Mouse (Mus musculus) left cerebral cortex, adult 8-10 months (tissue): ENCODE data around the gene Cxcr4. TPM values are rescaled to one million over a fixed set of nuclear protein-coding genes. Genes with fewer than 3 reads are reported as not detected.
"Not testable (repeated sequence)": the region's sequence is repeated elsewhere in the genome, so short reads cannot be mapped to it uniquely, and the experiment has no call there.

ENCODE experiments used
- DNase-seq, 2 experiments: peaks; one replicate each; pipeline ENCODE4 v3.0.0; 2022; ENCODE audit warnings: low spot score in 2 of 2
- total RNA-seq, 4 experiments: library from RNA; stranded (reverse); gene quantifications; 2 replicates each; pipeline ENCODE4 v1.2.4; 2022

Gene Cxcr4
- total RNA-seq, 4 experiments from 2014 or later = 2.0 to 2.5 (median 2.2) TPM

DNA sequence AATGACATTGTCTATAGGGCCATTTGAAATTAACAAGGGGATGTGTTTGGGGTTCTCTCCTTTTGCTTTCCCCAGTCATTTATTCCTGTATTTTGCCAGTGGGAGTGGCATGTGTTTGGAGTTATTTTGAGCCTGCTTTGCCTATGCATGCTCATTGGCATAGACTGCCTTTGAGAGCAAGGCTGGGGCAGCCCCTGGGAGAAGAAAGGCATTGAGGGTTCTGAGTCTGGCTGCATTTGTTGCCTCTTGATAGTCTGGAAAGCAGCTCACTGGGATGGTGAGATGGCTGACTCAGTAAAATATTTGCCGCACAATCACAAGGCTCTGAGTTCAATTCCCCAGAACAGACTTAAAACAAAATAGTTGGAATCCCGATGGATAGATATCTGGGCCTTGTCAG, 8.5 kb upstream of the Cxcr4 start:
- no peak for DNase-seq

DNA sequence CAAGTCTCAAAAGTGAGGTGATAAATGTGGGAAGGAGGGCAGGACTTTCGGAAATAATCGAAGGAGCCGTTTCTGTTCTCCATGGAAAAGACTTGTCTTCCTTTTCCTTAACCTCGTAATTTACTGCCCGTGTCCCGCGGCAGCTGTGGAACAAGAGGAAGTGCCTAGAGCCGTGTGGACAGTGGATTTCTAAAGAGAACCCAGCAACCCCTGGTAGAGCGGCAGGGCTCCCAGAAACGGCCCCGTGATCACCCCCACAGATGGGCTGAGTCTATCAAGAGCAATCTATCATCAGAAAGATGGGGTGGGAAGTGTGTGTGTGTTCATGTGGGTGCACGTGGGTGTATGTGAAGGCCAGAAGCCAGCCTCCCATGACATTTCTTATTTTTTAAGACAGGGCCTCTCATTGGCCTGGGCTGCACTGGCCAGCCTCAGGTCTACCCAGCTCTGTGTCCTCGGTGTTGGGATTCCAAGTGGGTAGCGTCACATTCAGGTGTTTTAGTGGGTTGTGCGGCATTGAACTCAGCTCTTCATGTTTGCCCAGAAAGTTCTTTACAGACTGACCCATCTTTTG, 5.2 kb upstream of the Cxcr4 start:
- no peak for DNase-seq

DNA sequence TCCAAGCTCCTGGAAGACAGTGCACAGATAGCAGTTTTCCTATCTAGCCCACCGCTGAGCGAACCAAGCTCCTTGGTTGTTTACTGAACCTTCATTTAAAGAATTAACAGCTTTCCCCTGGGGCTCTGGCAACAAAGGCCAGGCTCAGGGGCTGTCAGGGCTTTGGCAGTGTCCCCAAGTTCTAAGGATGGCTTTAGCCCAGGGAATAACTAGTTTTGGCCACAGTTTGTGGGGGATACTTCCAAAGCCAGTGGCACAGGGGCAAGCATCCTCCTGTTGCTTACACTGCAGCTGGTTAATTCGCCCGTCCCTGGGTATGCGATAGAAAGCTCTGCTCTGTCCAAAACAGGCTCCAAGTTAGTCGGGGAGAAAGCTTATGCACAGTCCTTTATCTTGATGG, 3.4 kb upstream of the Cxcr4 start:
- no peak for DNase-seq

DNA sequence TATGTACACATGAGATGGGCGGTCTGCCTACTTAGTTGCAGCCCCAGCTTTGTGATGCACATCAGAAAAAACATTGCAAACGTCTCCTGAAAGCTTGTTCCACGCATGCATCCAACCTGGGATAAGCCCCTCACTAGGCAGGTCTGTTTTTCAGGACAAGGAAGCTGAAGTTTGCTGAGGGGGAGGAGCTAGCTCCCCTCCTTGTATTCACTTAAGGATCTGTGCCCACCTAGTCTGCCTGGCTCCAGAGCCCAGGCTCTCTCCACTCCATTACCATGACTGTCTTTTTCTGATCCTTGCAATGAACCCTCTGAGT, 3.0 kb upstream of the Cxcr4 start:
- no peak for DNase-seq

- DNase-seq = no peak
These were observed 2.4 kb upstream of the Cxcr4 start for GRCm38 (mm10) chr1:128594353-128595104.

DNA sequence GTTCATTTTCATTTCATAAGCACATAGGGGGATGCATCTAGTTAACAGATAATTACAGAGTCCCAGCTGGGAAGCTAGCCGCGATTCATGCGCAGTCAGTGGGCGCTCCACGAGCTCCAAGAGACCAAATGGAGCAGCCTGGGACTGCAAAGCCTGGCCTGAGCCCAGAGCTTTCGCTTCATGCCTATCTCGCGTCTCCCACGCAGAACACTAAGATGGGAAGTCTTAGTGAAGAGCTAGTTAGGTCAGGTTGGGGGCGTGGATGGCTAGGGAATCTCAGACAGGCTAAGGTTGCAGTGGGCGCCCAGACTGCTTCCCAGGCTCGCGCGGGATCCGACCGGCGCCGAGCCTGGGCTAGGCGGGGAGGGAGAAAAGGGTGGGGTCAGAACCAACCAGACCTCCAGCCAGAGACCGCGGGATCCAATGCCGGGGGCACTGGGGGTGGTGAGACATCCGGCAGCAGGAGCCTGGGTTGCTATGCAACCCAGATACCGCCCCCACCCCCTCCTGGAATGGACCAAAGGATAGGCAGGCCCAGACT, 938 bp upstream of the Cxcr4 start:
- DNase-seq = peak; percentile 24 to 70

DNA sequence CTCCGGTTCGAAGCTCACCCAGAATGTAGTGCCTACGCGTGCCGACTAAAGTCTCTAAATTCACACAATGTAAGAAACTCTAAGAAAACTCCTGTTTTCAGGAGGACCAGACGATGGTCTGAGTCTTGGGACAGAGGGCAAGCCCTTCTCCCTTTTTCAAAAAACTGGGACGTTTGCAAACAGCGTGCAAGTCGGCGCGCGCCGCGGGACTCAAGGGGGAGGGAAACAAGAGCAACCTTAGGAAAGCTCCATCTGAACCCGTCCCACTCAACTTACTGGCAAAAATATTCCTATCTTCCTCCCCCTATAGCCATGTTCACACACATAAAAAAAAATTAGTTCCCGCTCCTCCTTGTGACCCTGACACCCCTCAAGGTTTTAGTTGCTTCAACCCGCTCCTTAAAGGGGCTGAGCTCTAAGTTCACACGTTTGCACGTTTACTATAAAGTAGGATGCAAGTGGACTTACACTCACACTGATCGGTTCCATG, 327 bp downstream of the Cxcr4 start:
- DNase-seq = peak in 1 of 2 experiments; percentile 9

DNA sequence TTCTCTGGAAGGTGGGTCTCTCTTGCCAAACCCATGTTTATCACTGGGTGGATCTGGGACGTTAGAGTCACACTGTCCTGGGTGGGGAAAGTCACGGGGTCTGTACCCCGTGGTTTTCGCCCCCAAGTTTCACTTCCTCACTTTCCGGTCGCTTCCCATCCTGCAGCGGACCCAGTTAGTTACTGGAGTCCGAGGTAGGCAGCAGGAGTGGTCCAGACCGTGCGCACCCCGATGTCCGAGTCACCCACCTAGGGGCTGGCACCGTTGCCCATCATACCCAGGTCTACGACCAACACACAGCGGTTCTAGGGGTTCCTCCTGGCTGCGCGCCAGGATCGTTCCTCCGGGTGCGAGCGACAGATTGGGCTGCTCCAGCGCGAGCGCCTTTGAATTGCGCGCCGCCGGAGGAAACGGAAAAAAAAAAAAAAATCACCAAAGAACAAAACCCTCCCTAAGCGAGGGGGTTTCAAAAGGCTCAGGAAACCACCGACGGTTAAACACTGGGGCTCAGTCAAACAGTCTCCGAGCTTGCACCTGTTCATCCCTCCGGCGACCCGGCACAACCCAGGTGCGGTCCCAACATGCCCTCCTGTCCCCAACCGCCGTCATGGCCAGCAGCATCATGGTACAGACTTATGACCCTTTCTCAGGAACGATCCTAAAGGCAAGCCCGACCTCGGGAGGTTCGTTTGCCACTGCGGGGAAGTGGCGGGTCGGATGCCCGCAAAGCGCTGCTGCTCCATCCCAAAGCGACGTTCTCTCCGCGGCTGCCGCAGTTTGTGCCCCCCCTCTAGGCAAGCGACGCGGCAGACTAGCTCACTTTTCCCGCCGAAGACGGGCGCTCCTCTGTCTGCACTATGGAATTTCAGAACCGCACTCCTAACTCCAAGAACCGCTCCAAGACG, 1.0 kb downstream of the Cxcr4 start:
- DNase-seq = peak in 1 of 2 experiments; percentile 20

DNA sequence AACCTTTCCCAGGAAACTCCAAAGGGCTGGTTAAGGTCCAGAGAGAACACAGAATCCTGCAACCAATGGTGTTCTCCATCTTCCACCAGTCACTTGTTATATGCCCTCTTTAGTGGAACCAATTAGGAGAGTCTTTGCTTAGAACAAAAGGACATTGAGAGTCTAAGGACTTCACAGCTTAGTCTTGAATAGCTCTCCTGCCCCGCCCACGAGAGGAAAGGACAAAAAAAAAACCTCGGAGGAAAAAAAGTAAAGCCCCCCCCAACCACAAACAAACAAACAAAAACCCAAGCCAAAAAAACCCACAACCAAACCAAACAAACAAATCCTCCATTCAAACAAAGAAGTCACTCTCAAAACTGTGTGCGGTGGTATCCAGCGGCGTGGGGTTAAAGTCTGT, 2.1 kb downstream of the Cxcr4 start:
- DNase-seq = no peak

DNA sequence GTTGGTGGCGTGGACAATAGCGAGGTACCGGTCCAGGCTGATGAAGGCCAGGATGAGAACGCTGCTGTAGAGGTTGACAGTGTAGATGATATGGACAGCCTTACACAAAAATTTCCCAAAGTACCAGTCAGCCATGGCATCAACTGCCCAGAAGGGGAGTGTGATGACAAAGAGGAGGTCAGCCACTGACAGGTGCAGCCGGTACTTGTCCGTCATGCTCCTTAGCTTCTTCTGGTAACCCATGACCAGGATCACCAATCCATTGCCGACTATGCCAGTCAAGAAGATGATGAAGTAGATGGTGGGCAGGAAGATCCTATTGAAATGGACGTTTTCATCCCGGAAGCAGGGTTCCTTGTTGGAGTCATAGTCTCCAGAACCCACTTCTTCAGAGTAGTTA, 2.6 kb downstream of the Cxcr4 start:
- no peak for DNase-seq

DNA sequence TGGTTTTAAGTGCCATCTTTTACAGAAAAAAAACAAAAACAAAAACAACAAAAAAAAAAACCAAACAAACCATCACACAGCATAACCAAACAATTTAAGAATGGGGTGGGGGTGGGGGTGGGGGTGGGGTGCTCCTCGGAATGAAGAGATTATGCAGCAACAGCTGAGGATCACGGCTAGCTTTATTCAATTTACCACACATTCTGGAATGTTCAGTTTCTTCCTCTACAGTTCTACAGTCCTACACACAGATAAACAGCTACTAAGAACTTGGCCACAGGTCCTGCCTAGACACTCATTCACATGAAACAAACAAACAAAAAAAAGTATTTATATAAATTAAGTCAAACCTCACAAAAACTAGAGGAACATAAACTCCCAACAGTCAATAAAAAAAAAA, 3.8 kb downstream of the Cxcr4 start:
- no peak for DNase-seq

GRCm38 (mm10) chr1:128586928-128587780, 4.9 kb downstream of the Cxcr4 start:
- DNase-seq = no peak

DNA sequence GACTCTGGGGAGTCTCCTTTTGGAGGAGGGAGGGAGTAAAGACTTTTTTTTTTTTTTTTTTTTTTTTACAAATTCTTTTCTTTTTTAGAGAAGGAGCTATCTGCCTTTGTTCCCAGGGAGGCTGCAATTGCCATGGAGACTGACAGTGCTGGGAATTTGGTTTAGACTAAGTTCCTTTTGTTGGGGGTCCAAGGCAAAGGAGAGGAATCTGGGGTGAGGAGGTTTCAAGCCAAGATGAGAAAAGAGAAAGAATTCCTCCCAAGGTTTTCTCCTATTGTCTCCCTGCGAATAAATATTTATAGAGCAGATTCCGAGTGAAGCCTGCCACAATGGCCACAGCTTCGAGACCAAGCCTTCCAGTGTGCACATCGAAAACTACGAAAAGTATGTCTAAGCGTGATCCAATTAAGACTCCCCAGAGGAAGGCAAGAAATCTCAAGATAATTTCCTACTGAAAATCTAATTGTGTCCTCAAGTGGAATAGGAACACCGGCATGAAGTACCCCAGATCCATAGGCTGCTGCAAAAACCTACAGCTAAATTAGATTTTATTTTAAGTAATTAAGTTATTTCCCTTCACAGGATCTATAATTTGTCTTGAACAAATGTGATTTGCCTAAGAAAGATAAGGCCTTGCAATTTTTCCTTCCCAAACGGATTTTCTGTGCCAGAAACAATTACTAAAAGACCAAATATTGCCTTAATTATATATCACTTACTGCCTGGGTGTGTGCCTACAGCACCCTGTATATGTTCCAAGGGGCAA, 5.7 kb downstream of the Cxcr4 start:
- DNase-seq = no peak

DNA sequence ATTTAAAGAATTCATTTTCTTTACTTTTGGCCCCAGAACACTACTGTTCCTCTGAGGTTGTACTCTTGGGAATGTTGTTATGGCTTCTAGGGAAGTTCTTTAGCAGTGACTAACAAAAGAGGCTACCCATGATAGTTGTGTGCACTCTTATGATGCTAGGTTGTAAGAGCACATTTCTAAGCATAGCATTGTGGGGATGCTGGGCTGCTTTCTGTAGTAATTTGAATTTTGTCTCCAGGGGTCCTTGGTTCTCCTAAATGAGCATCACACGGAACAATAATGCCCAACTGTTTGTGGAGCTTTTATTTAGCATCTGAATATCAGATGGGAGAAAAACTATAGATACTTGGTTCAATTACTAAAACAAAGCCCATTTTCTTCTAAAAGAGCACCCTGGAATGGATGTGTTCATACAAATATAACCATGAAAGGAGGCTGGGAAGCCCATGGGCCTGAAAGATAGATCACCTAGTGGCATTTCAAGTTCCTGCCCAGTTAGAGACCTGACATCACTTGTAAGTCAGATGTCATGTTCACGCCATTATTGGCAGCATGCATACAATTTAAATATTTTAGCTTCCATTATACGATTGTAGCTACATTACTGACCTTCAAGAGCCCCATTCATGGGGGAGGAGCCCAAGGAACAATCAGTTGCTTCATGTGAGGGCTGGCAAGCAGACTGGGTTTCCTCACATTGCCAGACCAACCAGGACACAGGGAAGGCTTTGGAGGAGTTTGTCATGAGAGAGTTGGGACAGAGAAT, 6.5 kb downstream of the Cxcr4 start:
- no peak for DNase-seq

- DNase-seq = not testable (repeated sequence)
These were observed 7.4 kb downstream of the Cxcr4 start for GRCm38 (mm10) chr1:128584716-128585115.

GRCm38 (mm10) chr1:128583279-128583872, 8.7 kb downstream of the Cxcr4 start:
- no peak for DNase-seq

DNA sequence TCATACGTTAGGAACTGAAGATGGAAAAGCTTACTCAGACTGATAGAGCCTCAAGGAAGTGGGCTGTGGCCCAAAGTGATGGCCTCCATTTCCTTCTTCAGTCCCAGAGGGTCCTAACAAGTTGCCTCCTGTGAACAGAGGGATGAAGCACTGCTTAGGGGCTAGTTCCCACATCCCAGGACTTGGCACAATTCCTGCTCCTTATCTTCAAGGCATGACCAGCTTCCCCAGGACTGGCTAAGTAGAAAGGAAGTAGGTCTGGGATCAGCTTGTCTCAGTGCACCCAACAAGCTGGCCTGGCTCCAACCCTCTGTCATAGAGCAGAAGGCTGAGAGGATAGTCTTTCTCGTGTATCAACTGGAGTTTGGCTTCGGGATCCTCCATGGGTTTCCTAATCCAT, 11.8 kb downstream of the Cxcr4 start:
- DNase-seq = no peak

DNA sequence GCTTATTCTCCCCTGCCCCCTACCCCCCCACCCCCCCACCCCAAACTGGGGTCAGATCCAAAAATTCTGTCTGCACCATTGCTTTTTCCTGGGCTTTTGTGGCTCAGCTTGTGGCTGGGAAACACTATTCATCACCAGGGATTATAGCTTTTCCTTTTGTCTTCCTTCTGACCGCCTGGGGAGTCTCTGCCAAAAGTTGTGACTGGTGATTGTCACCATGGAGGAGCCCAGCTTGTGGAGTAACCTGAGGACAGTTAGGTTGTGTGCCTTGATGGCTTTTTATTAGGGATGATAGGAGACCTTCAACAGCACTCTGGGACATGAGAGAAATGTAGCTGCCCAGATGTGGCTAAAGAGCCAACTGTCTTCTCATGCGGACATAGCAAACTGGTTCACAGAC, 13.6 kb downstream of the Cxcr4 start:
- no peak for DNase-seq

GRCm38 (mm10) chr1:128575096-128575495, 17.0 kb downstream of the Cxcr4 start:
- no peak for DNase-seq
